ENCODE assay signal across 8 mouse cellular contexts in genomic region chr10:55979898-55980521, GRCm38 (mm10).
A peak's percentile ranks its signal among the peaks of the same experiment; 100 is the strongest.
DNase-seq lines count a peak whose midpoint lies in the region; ATAC-seq and TF ChIP-seq lines count a peak whose summit lies in the region.

No protein-coding gene starts in this region.

- 34% methylated on average over 2 of the region's 2 CpGs for WGBS in neural tube, embryonic 11.5 days
- 26% methylated on average over 2 of the region's 2 CpGs for WGBS in forebrain, embryonic 16.5 days
- WGBS in hindbrain, postnatal 0 days, result 10% methylated on average over 2 of the region's 2 CpGs
- WGBS in midbrain, embryonic 14.5 days, result 19% methylated on average over 2 of the region's 2 CpGs

- H3K27me3 ChIP-seq in neural tube, embryonic 11.5 days (ENCODE audit: control insufficient read depth, insufficient read depth, low read length), result no peaks in the 10 kb centered on the region
- no peaks in the 10 kb centered on the region for H3K27me3 ChIP-seq in forebrain, embryonic 16.5 days (replicated peaks; ENCODE audit: control insufficient read depth, insufficient read depth, low read length)
- no peaks in the 10 kb centered on the region for H3K27me3 ChIP-seq in hindbrain, postnatal 0 days (ENCODE audit: insufficient read depth, low read length)
- no peaks in the 10 kb centered on the region for H3K27me3 ChIP-seq in midbrain, embryonic 14.5 days (ENCODE audit: control insufficient read depth, insufficient read depth, low read length)

- H3K9me3 ChIP-seq in neural tube, embryonic 11.5 days (ENCODE audit: control insufficient read depth, low read length), result no peaks in the 10 kb centered on the region
- no peaks in the 10 kb centered on the region for H3K9me3 ChIP-seq in forebrain, embryonic 16.5 days (ENCODE audit: control insufficient read depth, low read length)
- H3K9me3 ChIP-seq in hindbrain, postnatal 0 days (ENCODE audit: low read length), result no peaks in the 10 kb centered on the region
- H3K9me3 ChIP-seq in midbrain, embryonic 14.5 days (ENCODE audit: control insufficient read depth, low read length), result no peaks in the 10 kb centered on the region

- H3K4me1 ChIP-seq in neural tube, embryonic 11.5 days (ENCODE audit: control insufficient read depth, insufficient read depth, low read length), result no peaks in the 10 kb centered on the region
- no peaks in the 10 kb centered on the region for H3K4me1 ChIP-seq in forebrain, embryonic 16.5 days (replicated peaks; ENCODE audit: control insufficient read depth, insufficient read depth, low read length)
- H3K4me1 ChIP-seq in hindbrain, postnatal 0 days (ENCODE audit: insufficient read depth, low read length), result no peaks in the 10 kb centered on the region
- H3K4me1 ChIP-seq in midbrain, embryonic 14.5 days (ENCODE audit: control insufficient read depth, insufficient read depth, low read length), result 0 out of 2 replicates have a peak, but pooled peaks cover 2% of the 10 kb centered on the region

- H3K4me2 ChIP-seq in neural tube, embryonic 11.5 days (ENCODE audit: low read depth), result no peak overlapping the region
- no peak overlapping the region for H3K4me2 ChIP-seq in forebrain, embryonic 16.5 days (ENCODE audit: low read length)
- no peak overlapping the region for H3K4me2 ChIP-seq in hindbrain, postnatal 0 days (ENCODE audit: low read depth, low read length)
- no peak overlapping the region for H3K4me2 ChIP-seq in midbrain, embryonic 14.5 days (ENCODE audit: low read length)

- no peak overlapping the region for H3K4me3 ChIP-seq in neural tube, embryonic 11.5 days (ENCODE audit: low read depth, low read length)
- H3K4me3 ChIP-seq in forebrain, embryonic 16.5 days (replicated peaks; ENCODE audit: low read length), result no peak overlapping the region
- no peak overlapping the region for H3K4me3 ChIP-seq in hindbrain, postnatal 0 days (ENCODE audit: low read length)
- no peak overlapping the region for H3K4me3 ChIP-seq in midbrain, embryonic 14.5 days (replicated peaks; ENCODE audit: low read depth, low read length)

- no peak overlapping the region for H3K27ac ChIP-seq in neural tube, embryonic 11.5 days (ENCODE audit: low read depth, low read length)
- H3K27ac ChIP-seq in forebrain, embryonic 16.5 days (ENCODE audit: low read length), result no peak overlapping the region
- no peak overlapping the region for H3K27ac ChIP-seq in hindbrain, postnatal 0 days
- no peak overlapping the region for H3K27ac ChIP-seq in midbrain, embryonic 14.5 days (replicated peaks; ENCODE audit: low read depth, low read length)

- no peaks in the 10 kb centered on the region for H3K36me3 ChIP-seq in neural tube, embryonic 11.5 days (ENCODE audit: control insufficient read depth, insufficient read depth, low read length)
- no peaks in the 10 kb centered on the region for H3K36me3 ChIP-seq in forebrain, embryonic 16.5 days (ENCODE audit: control insufficient read depth, insufficient read depth)
- H3K36me3 ChIP-seq in hindbrain, postnatal 0 days (ENCODE audit: insufficient read depth, low read length), result no peaks in the 10 kb centered on the region
- no peaks in the 10 kb centered on the region for H3K36me3 ChIP-seq in midbrain, embryonic 14.5 days (ENCODE audit: control insufficient read depth, insufficient read depth, low read length)

- TF ChIP-seq CTCF in hindbrain, postnatal 0 days (IDR thresholded peaks at IDR 0.05; ENCODE audit: low read depth), result peak; percentile 89

- DNase-seq in neural tube, embryonic 11.5 days (ENCODE audit: low spot score), result peak; percentile 37
- no peak for DNase-seq in neural tube, embryonic 10.5 days (ENCODE audit: extremely low spot score, low spot score)
- peak; percentile 68 for DNase-seq in brain, embryonic 18.5 days (ENCODE audit: low read depth, low spot score)
- peak; percentile 87 for DNase-seq in hindbrain, postnatal 0 days (ENCODE audit: low spot score)
- DNase-seq in left cerebral cortex, adult 9 months (ENCODE audit: low spot score in 2 of 2), result peak; percentile 30 to 71
- peak; percentile 88 for DNase-seq in midbrain, embryonic 14.5 days
- DNase-seq in thymus, postnatal 0 days (ENCODE audit: low spot score), result peak; percentile 31

- H3K9ac ChIP-seq in neural tube, embryonic 11.5 days (ENCODE audit: low read length), result no peak overlapping the region
- no peak overlapping the region for H3K9ac ChIP-seq in forebrain, embryonic 16.5 days (replicated peaks; ENCODE audit: low read depth, low read length)
- no peak overlapping the region for H3K9ac ChIP-seq in hindbrain, postnatal 0 days (replicated peaks; ENCODE audit: low read length)
- H3K9ac ChIP-seq in midbrain, embryonic 14.5 days (replicated peaks; ENCODE audit: low read length), result no peak overlapping the region

- ATAC-seq in neural tube, embryonic 11.5 days (ENCODE audit: insufficient read depth, low FRiP score, low TSS enrichment), result peak; percentile 63; the same call in 1 of the 2 replicates
- peak; percentile 95 for ATAC-seq in forebrain, embryonic 16.5 days
- peak; percentile 80 for ATAC-seq in hindbrain, postnatal 0 days
- peak; percentile 83; the same call in 1 of the 2 replicates for ATAC-seq in midbrain, embryonic 14.5 days (ENCODE audit: low FRiP score, low TSS enrichment)
